Mouse (Mus musculus) limb, embryonic 14.5 days (tissue): ENCODE measurements at regions not wholly inside any gene's neighbourhood (a gene's known extent, or its start where the extent isn't known, plus 50 kb on each side); places are given as distances from the start of the nearest gene placed in this dataset.

Source experiments
- ATAC-seq: fragments of 200-750 bp; cut with Nextera tagmentation; 2 replicates; pipeline ENCODE4 v1.8.0; 2017; ENCODE audit warnings: low read depth, moderate number of reproducible peaks, moderate TSS enrichment; ENCODE audit not compliant: low FRiP score
- DNase-seq: peaks from one replicate; pipeline ENCODE4 v3.0.0-alpha.2; 2015; ENCODE audit warnings: low spot score
- H3K27ac ChIP-seq: fragments of 300-500 bp; sonication (generic); replicated peaks from 2 replicates; pipeline ENCODE4 v1.5.1; 2014; ENCODE audit warnings: low read depth, mild to moderate bottlenecking, low read length, moderate library complexity, mixed read lengths
- H3K27me3 ChIP-seq: fragments of 300-500 bp; sonication (generic); 2 replicates; pipeline ENCODE4 v1.6.1; 2014; ENCODE audit warnings: low read length, mixed read lengths; ENCODE audit not compliant: control insufficient read depth, insufficient read depth
- H3K36me3 ChIP-seq: fragments of 300-500 bp; sonication (generic); 2 replicates; pipeline ENCODE4 v1.6.1; 2014; ENCODE audit warnings: mild to moderate bottlenecking, low read length, moderate library complexity, mixed read lengths; ENCODE audit not compliant: control insufficient read depth, insufficient read depth
- H3K4me1 ChIP-seq: fragments of 300-500 bp; sonication (generic); 2 replicates; pipeline ENCODE4 v1.6.1; 2014; ENCODE audit warnings: antibody characterized with exemption, low read length, mixed read lengths; ENCODE audit not compliant: control insufficient read depth, insufficient read depth
- H3K4me2 ChIP-seq: fragments of 300-500 bp; sonication (generic); replicated peaks from 2 replicates; pipeline ENCODE4 v1.6.1; 2014; ENCODE audit warnings: low read depth, mild to moderate bottlenecking, low read length, moderate library complexity; ENCODE audit not compliant: severe bottlenecking
- H3K4me3 ChIP-seq: fragments of 300-500 bp; sonication (generic); replicated peaks from 2 replicates; pipeline ENCODE4 v1.5.1; 2014; ENCODE audit warnings: low read length
- H3K9ac ChIP-seq: fragments of 300-500 bp; sonication (generic); 2 replicates; pipeline ENCODE4 v1.6.1; 2014; ENCODE audit warnings: mild to moderate bottlenecking, low read depth, low read length, moderate library complexity; ENCODE audit not compliant: severe bottlenecking
- H3K9me3 ChIP-seq: fragments of 300-500 bp; sonication (generic); 2 replicates; pipeline ENCODE4 v1.6.1; 2016; ENCODE audit warnings: low read length; ENCODE audit not compliant: control insufficient read depth
- POLR2A ChIP-seq: fragments of 200-500 bp; IDR thresholded peaks from 2 replicates; pipeline ENCODE4 v1.8.0; 2012; ENCODE audit warnings: inconsistent platforms, mild to moderate bottlenecking, moderate library complexity, borderline replicate concordance; ENCODE audit not compliant: insufficient read depth, insufficient read length; ENCODE audit errors: extremely low read depth
- WGBS: fragments of 180-500 bp; shearing (Covaris S2); extraction: QIAGEN DNeasy Blood & Tissue Kit; methylation state at CpG from one replicate; pipeline ENCODE4 v1.1.7; 2014; 5-methylcytosine and 5-hydroxymethylcytosine counted together

GRCm38 (mm10) chr9:35328503-35328902 lies 60.8 kb downstream of the Rpusd4 start:
- WGBS = 24% methylated on average over 6 of the region's 6 CpGs
- DNase-seq (peak; percentile 36), ATAC-seq (no peak)
- Histone ChIP-seq H3K4me2 (no peak overlapping the region), H3K4me1 (peaks cover 79% of the 10 kb centered on the region), H3K9ac (no peak overlapping the region), H3K4me3 (no peak overlapping the region), H3K36me3 (no peaks in the 10 kb centered on the region), H3K27ac (peak overlapping the region; percentile 16), H3K27me3 (no peaks in the 10 kb centered on the region), H3K9me3 (no peaks in the 10 kb centered on the region)
- no peak for TF ChIP-seq POLR2A

GRCm38 (mm10) chr9:35330386-35330785 lies 62.7 kb downstream of the Rpusd4 start:
- DNase-seq = no peak
- no peak for TF ChIP-seq POLR2A
- WGBS = 90% methylated on average over 2 of the region's 2 CpGs
- Histone ChIP-seq H3K9me3 (no peaks in the 10 kb centered on the region), H3K9ac (no peak overlapping the region), H3K36me3 (no peaks in the 10 kb centered on the region), H3K4me3 (no peak overlapping the region), H3K4me1 (peaks cover 81% of the 10 kb centered on the region), H3K27ac (peak overlapping the region; percentile 45), H3K27me3 (no peaks in the 10 kb centered on the region), H3K4me2 (no peak overlapping the region)
- ATAC-seq = no peak

- H3K27ac ChIP-seq = peak overlapping the region; percentile 45
- H3K36me3 ChIP-seq = no peaks in the 10 kb centered on the region
- 9% methylated on average over 7 of the region's 7 CpGs for WGBS
- H3K9me3 ChIP-seq = no peaks in the 10 kb centered on the region
- ATAC-seq (no peak; the same call in 1 of the 2 replicates), DNase-seq (peak; percentile 75)
- no peak for TF ChIP-seq POLR2A
- H3K4me3 ChIP-seq = no peak overlapping the region
- H3K4me1 ChIP-seq = peaks cover 90% of the 10 kb centered on the region
- no peaks in the 10 kb centered on the region for H3K27me3 ChIP-seq
- no peak overlapping the region for H3K4me2 ChIP-seq
- no peak overlapping the region for H3K9ac ChIP-seq
These were observed 63.6 kb downstream of the Rpusd4 start for GRCm38 (mm10) chr9:35331241-35331680.

- Histone ChIP-seq H3K9me3 (no peaks in the 10 kb centered on the region), H3K4me3 (no peak overlapping the region), H3K27me3 (no peaks in the 10 kb centered on the region), H3K36me3 (no peaks in the 10 kb centered on the region), H3K27ac (peak overlapping the region; percentile 76), H3K9ac (no peak overlapping the region), H3K4me1 (peaks cover 86% of the 10 kb centered on the region), H3K4me2 (0 out of 2 replicates have a peak overlapping the region, but pooled peaks have one; percentile 8)
- no peak for ATAC-seq
- no peak for DNase-seq
- no peak for TF ChIP-seq POLR2A
- 38% methylated on average over 11 of the region's 11 CpGs for WGBS
These were observed 65.3 kb downstream of the Rpusd4 start for GRCm38 (mm10) chr9:35332688-35333630.

GRCm38 (mm10) chr9:35333631-35334005 lies 66.0 kb downstream of the Rpusd4 start:
- Histone ChIP-seq H3K9ac (no peak overlapping the region), H3K27me3 (no peaks in the 10 kb centered on the region), H3K9me3 (no peaks in the 10 kb centered on the region), H3K4me3 (no peak overlapping the region), H3K4me1 (peaks cover 89% of the 10 kb centered on the region), H3K36me3 (no peaks in the 10 kb centered on the region), H3K4me2 (0 out of 2 replicates have a peak overlapping the region, but pooled peaks have one; percentile 8), H3K27ac (peak overlapping the region; percentile 76)
- ATAC-seq = peak; percentile 20; the same call in 1 of the 2 replicates
- WGBS = 14% methylated on average over 8 of the region's 8 CpGs
- peak; percentile 52 for DNase-seq
- no peak for TF ChIP-seq POLR2A
